Mouse (Mus musculus): Measurements from ENCODE around the gene Olfr1260. TPM values are rescaled to one million over a fixed set of nuclear protein-coding genes. Genes with fewer than 3 reads are reported as not detected.

Olfr1260 gene
- not detected in 2 replicates for polyA plus RNA-seq (2014; fragmentation: Nextera tagmentation; extraction: Ambion mirVana)

DNA sequence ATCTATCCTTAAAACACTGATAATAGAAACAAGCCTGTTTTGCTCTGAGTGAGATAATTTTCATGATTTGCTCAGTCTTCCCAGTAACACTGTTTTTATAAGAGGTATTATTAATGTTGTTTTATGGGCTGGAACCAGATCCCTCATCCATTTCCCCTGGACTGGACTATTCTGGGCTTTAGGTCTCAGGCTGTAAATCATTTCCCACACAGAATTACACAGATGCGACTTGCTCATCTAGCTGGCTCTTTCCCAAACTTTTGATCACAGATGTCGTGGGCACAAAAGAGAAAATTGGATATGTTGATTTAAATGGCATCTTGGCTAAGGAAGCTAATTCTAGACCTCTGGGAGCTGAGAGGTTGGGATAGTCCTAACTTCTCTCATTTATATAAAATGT, at the start of gene Olfr1260:
TSS of gene Olfr1260 (plus strand) at position 157 of the 400 bp plus-strand sequence.
- no peak within 1 kb of the TSS for H3K27ac ChIP-seq (replicated peaks in 1 of 2; ENCODE audit: control insufficient read depth in 1 of 2, insufficient read depth in 1 of 2, low read depth in 2 of 2, low read length in 2 of 2)
- H3K9me3 ChIP-seq (ENCODE audit: control insufficient read depth, low read length) = no peaks in the 10 kb centered on the region
- H3K27me3 ChIP-seq (ENCODE audit: control insufficient read depth, insufficient read depth, low read length) = no peaks in the 10 kb centered on the region
- H3K4me2 ChIP-seq (ENCODE audit: low read length) = no peak within 1 kb of the TSS
- H3K36me3 ChIP-seq (ENCODE audit: control insufficient read depth, insufficient read depth, low read length) = no peaks in the 10 kb centered on the region
- no peaks in the 10 kb centered on the region for H3K4me1 ChIP-seq (ENCODE audit: control insufficient read depth in 2 of 2, insufficient read depth in 2 of 2, low read length in 2 of 2)
- no peak within 1 kb of the TSS for H3K9ac ChIP-seq (ENCODE audit: low read length)
- no peak for ATAC-seq (ENCODE audit: insufficient number of reproducible peaks, insufficient read depth, low FRiP score, low read depth)
- WGBS = 68% methylated on average over 2 of the region's 2 CpGs
- H3K4me3 ChIP-seq (ENCODE audit: control insufficient read depth in 1 of 2, insufficient read depth in 1 of 2, low read depth in 1 of 2, low read length in 2 of 2) = no peak within 1 kb of the TSS

DNA sequence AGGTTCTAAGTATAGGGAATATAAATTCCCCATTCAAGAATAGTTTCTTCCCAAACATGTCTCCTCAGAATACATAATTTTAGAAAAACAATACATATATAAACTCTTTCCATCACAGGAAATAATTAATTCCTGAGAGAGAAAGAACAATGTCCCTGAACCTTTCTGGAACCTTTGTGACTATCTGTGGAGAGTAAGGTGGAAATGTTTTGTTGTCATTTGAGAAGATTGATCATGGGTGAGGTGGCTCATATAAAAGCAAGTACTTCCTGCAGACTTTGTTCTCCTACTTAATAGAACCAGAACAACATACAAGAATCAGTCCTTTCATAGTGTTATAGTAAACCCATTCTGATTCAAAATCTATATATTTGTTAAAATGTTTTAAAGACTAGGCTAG, 47.1 kb upstream of the Olfr1260 start, which contains the start of gene Olfr1258:
TSS of gene Olfr1258 (plus strand) at position 301 of the 400 bp plus-strand sequence.
- Histone ChIP-seq H3K9ac (ENCODE audit: low read length) (no peak within 1 kb of the TSS), H3K4me2 (ENCODE audit: low read length) (no peak within 1 kb of the TSS), H3K9me3 (ENCODE audit: control insufficient read depth, low read length) (no peaks in the 10 kb centered on the region), H3K36me3 (ENCODE audit: control insufficient read depth, insufficient read depth, low read length) (no peaks in the 10 kb centered on the region), H3K4me1 (ENCODE audit: control insufficient read depth in 2 of 2, insufficient read depth in 2 of 2, low read length in 2 of 2) (no peaks in the 10 kb centered on the region), H3K27ac (replicated peaks in 1 of 2; ENCODE audit: control insufficient read depth in 1 of 2, insufficient read depth in 1 of 2, low read depth in 2 of 2, low read length in 2 of 2) (no peak within 1 kb of the TSS), H3K27me3 (ENCODE audit: control insufficient read depth, insufficient read depth, low read length) (no peaks in the 10 kb centered on the region), H3K4me3 (ENCODE audit: control insufficient read depth in 1 of 2, insufficient read depth in 1 of 2, low read depth in 1 of 2, low read length in 2 of 2) (no peak within 1 kb of the TSS)
- ATAC-seq (ENCODE audit: insufficient number of reproducible peaks, insufficient read depth, low FRiP score, low read depth) = no peak

DNA sequence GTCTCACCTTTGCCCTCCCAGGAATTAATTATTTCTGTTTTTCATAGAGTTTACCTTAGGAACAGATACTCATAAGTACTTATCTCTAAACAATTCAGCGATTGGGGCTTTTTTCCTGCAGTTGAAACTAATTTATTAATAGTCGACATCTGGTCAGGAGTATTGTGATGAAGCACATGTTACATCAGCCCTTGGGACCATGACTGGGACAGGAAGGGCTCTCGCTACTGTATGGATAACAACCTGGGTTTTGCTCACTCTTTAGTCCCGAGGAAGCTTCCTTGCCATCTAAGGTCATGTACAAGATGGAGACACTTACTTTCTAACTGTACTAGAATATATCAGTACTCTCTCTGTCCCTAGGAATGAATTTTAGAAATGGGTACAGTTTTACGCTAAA, 25.6 kb upstream of the Olfr1260 start, which contains the start of gene Olfr1259:
TSS of gene Olfr1259 (minus strand) at position 101 of the 400 bp plus-strand sequence.
- H3K27ac ChIP-seq (replicated peaks in 1 of 2; ENCODE audit: control insufficient read depth in 1 of 2, insufficient read depth in 1 of 2, low read depth in 2 of 2, low read length in 2 of 2) = no peak within 1 kb of the TSS
- H3K9me3 ChIP-seq (ENCODE audit: control insufficient read depth, low read length) = no peaks in the 10 kb centered on the region
- H3K4me1 ChIP-seq (ENCODE audit: control insufficient read depth in 2 of 2, insufficient read depth in 2 of 2, low read length in 2 of 2) = no peaks in the 10 kb centered on the region
- no peaks in the 10 kb centered on the region for H3K36me3 ChIP-seq (ENCODE audit: control insufficient read depth, insufficient read depth, low read length)
- WGBS = 81% methylated on average over 5 of the region's 5 CpGs
- no peak within 1 kb of the TSS for H3K4me2 ChIP-seq (ENCODE audit: low read length)
- no peak within 1 kb of the TSS for H3K4me3 ChIP-seq (ENCODE audit: control insufficient read depth in 1 of 2, insufficient read depth in 1 of 2, low read depth in 1 of 2, low read length in 2 of 2)
- no peaks in the 10 kb centered on the region for H3K27me3 ChIP-seq (ENCODE audit: control insufficient read depth, insufficient read depth, low read length)
- no peak within 1 kb of the TSS for H3K9ac ChIP-seq (ENCODE audit: low read length)
- ATAC-seq (ENCODE audit: insufficient number of reproducible peaks, insufficient read depth, low FRiP score, low read depth) = no peak

DNA sequence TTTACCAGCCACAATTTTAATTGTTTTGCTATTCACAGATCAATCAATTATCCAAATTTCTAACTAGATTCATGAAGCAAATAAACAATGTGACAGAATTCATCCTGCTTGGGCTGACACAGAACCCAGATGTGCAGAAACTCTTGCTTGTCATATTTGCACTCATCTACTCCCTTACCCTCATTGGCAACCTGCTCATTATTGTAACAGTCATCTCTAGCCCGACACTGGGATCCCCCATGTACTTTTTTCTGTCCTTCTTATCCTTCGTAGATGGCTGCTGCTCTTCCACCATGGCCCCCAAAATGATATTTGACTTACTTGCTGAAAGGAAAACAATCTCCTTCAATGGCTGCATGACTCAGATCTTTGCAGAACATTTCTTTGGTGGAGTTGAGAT, 3.6 kb downstream of the Olfr1260 start:
- Histone ChIP-seq H3K27ac (replicated peaks in 1 of 2; ENCODE audit: control insufficient read depth in 1 of 2, insufficient read depth in 1 of 2, low read depth in 2 of 2, low read length in 2 of 2) (no peak overlapping the region), H3K4me3 (ENCODE audit: control insufficient read depth in 1 of 2, insufficient read depth in 1 of 2, low read depth in 1 of 2, low read length in 2 of 2) (no peak overlapping the region), H3K4me2 (ENCODE audit: low read length) (no peak overlapping the region), H3K27me3 (ENCODE audit: control insufficient read depth, insufficient read depth, low read length) (no peaks in the 10 kb centered on the region), H3K4me1 (ENCODE audit: control insufficient read depth in 2 of 2, insufficient read depth in 2 of 2, low read length in 2 of 2) (no peaks in the 10 kb centered on the region), H3K9me3 (ENCODE audit: control insufficient read depth, low read length) (no peaks in the 10 kb centered on the region), H3K9ac (ENCODE audit: low read length) (no peak overlapping the region), H3K36me3 (ENCODE audit: control insufficient read depth, insufficient read depth, low read length) (no peaks in the 10 kb centered on the region)
- WGBS = 87% methylated on average over 2 of the region's 2 CpGs
- ATAC-seq (ENCODE audit: insufficient number of reproducible peaks, insufficient read depth, low FRiP score, low read depth) = no peak

DNA sequence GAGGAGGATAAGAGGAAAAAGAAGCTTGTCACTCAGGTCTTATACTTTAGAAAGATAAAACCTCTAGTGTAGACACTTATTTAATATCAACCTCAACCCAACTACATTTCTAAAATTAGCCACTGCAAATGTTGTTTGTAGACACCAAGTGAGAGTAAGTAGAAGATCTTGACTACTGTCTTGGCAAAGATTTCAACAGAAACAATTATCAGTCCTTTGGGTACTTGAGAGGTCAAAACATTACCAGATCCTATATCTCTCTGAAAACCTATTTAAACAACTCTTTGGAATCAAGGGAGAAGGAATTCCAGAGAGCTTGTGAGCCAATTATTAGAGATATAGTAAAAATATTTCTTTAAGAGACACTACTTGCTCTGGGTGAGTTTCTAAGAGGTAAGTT, 16.8 kb downstream of the Olfr1260 start, which contains the start of gene Olfr1261:
TSS of gene Olfr1261 (plus strand) at position 301 of the 400 bp plus-strand sequence.
- no peaks in the 10 kb centered on the region for H3K4me1 ChIP-seq (ENCODE audit: control insufficient read depth in 2 of 2, insufficient read depth in 2 of 2, low read length in 2 of 2)
- no peaks in the 10 kb centered on the region for H3K36me3 ChIP-seq (ENCODE audit: control insufficient read depth, insufficient read depth, low read length)
- H3K27ac ChIP-seq (replicated peaks in 1 of 2; ENCODE audit: control insufficient read depth in 1 of 2, insufficient read depth in 1 of 2, low read depth in 2 of 2, low read length in 2 of 2) = no peak within 1 kb of the TSS
- H3K4me3 ChIP-seq (ENCODE audit: control insufficient read depth in 1 of 2, insufficient read depth in 1 of 2, low read depth in 1 of 2, low read length in 2 of 2) = no peak within 1 kb of the TSS
- no peak within 1 kb of the TSS for H3K4me2 ChIP-seq (ENCODE audit: low read length)
- no peaks in the 10 kb centered on the region for H3K9me3 ChIP-seq (ENCODE audit: control insufficient read depth, low read length)
- ATAC-seq (ENCODE audit: insufficient number of reproducible peaks, insufficient read depth, low FRiP score, low read depth) = no peak
- no peak within 1 kb of the TSS for H3K9ac ChIP-seq (ENCODE audit: low read length)
- H3K27me3 ChIP-seq (ENCODE audit: control insufficient read depth, insufficient read depth, low read length) = no peaks in the 10 kb centered on the region

DNA sequence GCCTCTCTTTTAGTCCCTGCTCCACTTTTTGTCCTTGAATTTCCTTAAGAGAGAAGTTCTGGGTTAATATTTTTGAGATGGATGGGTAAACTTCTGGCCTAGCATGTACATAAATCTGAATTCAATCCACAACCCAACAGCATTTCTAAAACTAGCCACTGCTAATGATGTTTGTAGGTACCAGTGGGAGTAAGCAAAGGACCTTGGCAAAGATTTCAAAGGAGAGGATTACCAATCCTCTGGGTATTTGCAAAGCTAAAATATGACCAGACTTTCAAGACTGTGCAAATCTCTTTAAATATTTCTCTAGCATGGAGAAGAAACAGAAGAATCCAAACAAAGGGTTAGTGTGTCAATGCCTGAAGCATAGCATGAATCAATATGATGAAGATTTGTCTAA, 25.7 kb downstream of the Olfr1260 start, which contains the start of gene Olfr1262:
TSS of gene Olfr1262 (plus strand) at position 301 of the 400 bp plus-strand sequence.
- ATAC-seq (ENCODE audit: insufficient number of reproducible peaks, insufficient read depth, low FRiP score, low read depth) = no peak
- no peaks in the 10 kb centered on the region for H3K27me3 ChIP-seq (ENCODE audit: control insufficient read depth, insufficient read depth, low read length)
- H3K36me3 ChIP-seq (ENCODE audit: control insufficient read depth, insufficient read depth, low read length) = no peaks in the 10 kb centered on the region
- H3K4me1 ChIP-seq (ENCODE audit: control insufficient read depth in 2 of 2, insufficient read depth in 2 of 2, low read length in 2 of 2) = no peaks in the 10 kb centered on the region
- no peaks in the 10 kb centered on the region for H3K9me3 ChIP-seq (ENCODE audit: control insufficient read depth, low read length)
- no peak within 1 kb of the TSS for H3K4me2 ChIP-seq (ENCODE audit: low read length)
- H3K27ac ChIP-seq (replicated peaks in 1 of 2; ENCODE audit: control insufficient read depth in 1 of 2, insufficient read depth in 1 of 2, low read depth in 2 of 2, low read length in 2 of 2) = no peak within 1 kb of the TSS
- H3K4me3 ChIP-seq (ENCODE audit: control insufficient read depth in 1 of 2, insufficient read depth in 1 of 2, low read depth in 1 of 2, low read length in 2 of 2) = no peak within 1 kb of the TSS
- no peak within 1 kb of the TSS for H3K9ac ChIP-seq (ENCODE audit: low read length)

DNA sequence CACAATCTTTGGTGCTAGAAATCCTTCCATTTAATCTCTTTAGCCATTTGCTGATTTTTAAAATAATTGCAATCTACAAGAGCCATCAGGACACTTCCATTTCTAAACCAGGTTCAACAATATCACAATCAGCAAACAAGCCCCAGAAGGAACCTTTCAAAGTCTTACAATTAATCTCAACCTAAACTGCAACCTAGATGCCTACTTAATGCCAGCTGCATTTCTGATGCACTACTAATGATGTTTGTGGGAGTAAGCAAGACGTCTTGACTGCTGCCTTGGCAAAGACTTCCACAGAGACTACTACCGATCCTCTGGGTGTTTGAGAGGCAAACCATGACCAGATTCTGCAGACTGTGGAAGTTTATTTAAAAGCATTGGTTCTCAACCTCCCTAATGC, 37.7 kb downstream of the Olfr1260 start, which contains the start of gene Olfr1263:
TSS of gene Olfr1263 (plus strand) at position 301 of the 400 bp plus-strand sequence.
- ATAC-seq (ENCODE audit: insufficient number of reproducible peaks, insufficient read depth, low FRiP score, low read depth) = no peak
- Histone ChIP-seq H3K4me2 (ENCODE audit: low read length) (no peak within 1 kb of the TSS), H3K9me3 (ENCODE audit: control insufficient read depth, low read length) (no peaks in the 10 kb centered on the region), H3K4me3 (ENCODE audit: control insufficient read depth in 1 of 2, insufficient read depth in 1 of 2, low read depth in 1 of 2, low read length in 2 of 2) (no peak within 1 kb of the TSS), H3K9ac (ENCODE audit: low read length) (no peak within 1 kb of the TSS), H3K27ac (replicated peaks in 1 of 2; ENCODE audit: control insufficient read depth in 1 of 2, insufficient read depth in 1 of 2, low read depth in 2 of 2, low read length in 2 of 2) (no peak within 1 kb of the TSS), H3K27me3 (ENCODE audit: control insufficient read depth, insufficient read depth, low read length) (no peaks in the 10 kb centered on the region), H3K4me1 (ENCODE audit: control insufficient read depth in 2 of 2, insufficient read depth in 2 of 2, low read length in 2 of 2) (no peaks in the 10 kb centered on the region), H3K36me3 (ENCODE audit: control insufficient read depth, insufficient read depth, low read length) (no peaks in the 10 kb centered on the region)
- WGBS = 78% methylated on average over 2 of the region's 2 CpGs

DNA sequence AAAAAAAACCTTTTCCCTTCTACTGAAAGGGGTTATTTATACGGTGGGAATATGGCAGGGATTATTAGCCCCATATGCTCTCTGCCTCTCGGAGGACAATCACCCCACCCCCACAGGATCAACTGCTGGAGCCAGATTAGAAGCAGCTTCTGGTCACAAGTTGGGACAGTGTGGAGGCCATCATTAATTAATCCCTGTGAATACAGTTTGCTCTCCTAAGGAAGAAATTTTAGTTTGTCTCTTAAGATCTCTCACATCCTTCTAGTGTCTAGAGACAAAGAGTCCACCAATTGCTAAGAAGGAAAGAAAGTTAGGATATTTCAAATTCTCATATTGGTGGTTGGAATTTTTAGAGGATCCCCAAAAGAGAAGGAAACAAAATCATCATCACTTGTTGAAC, 51.3 kb downstream of the Olfr1260 start, which contains the start of gene Olfr1264:
TSS of gene Olfr1264 (minus strand) at position 101 of the 400 bp plus-strand sequence.
- 69% methylated on average over 2 of the region's 2 CpGs for WGBS
- no peak within 1 kb of the TSS for H3K4me3 ChIP-seq (ENCODE audit: control insufficient read depth in 1 of 2, insufficient read depth in 1 of 2, low read depth in 1 of 2, low read length in 2 of 2)
- ATAC-seq (ENCODE audit: insufficient number of reproducible peaks, insufficient read depth, low FRiP score, low read depth) = no peak
- H3K27ac ChIP-seq (replicated peaks in 1 of 2; ENCODE audit: control insufficient read depth in 1 of 2, insufficient read depth in 1 of 2, low read depth in 2 of 2, low read length in 2 of 2) = no peak within 1 kb of the TSS
- no peaks in the 10 kb centered on the region for H3K9me3 ChIP-seq (ENCODE audit: control insufficient read depth, low read length)
- no peaks in the 10 kb centered on the region for H3K4me1 ChIP-seq (ENCODE audit: control insufficient read depth in 2 of 2, insufficient read depth in 2 of 2, low read length in 2 of 2)
- no peaks in the 10 kb centered on the region for H3K27me3 ChIP-seq (ENCODE audit: control insufficient read depth, insufficient read depth, low read length)
- no peak within 1 kb of the TSS for H3K9ac ChIP-seq (ENCODE audit: low read length)
- H3K36me3 ChIP-seq (ENCODE audit: control insufficient read depth, insufficient read depth, low read length) = no peaks in the 10 kb centered on the region
- H3K4me2 ChIP-seq (ENCODE audit: low read length) = no peak within 1 kb of the TSS

Measured in heart, embryonic 14.5 days (tissue).